Mouse (Mus musculus) limb, embryonic 14.5 days (tissue): ENCODE results near the gene Mrps27. TPM values are rescaled to one million over a fixed set of nuclear protein-coding genes. Genes with fewer than 3 reads are reported as not detected.

Source experiments
- ATAC-seq: fragments of 200-750 bp; cut with Nextera tagmentation; 2 replicates; pipeline ENCODE4 v1.8.0; 2017; ENCODE audit warnings: low read depth, moderate number of reproducible peaks, moderate TSS enrichment; ENCODE audit not compliant: low FRiP score
- DNase-seq: peaks from one replicate; pipeline ENCODE4 v3.0.0-alpha.2; 2015; ENCODE audit warnings: low spot score
- H3K27ac ChIP-seq: fragments of 300-500 bp; sonication (generic); replicated peaks from 2 replicates; pipeline ENCODE4 v1.5.1; 2014; ENCODE audit warnings: low read depth, mild to moderate bottlenecking, low read length, moderate library complexity, mixed read lengths
- H3K27me3 ChIP-seq: fragments of 300-500 bp; sonication (generic); 2 replicates; pipeline ENCODE4 v1.6.1; 2014; ENCODE audit warnings: low read length, mixed read lengths; ENCODE audit not compliant: control insufficient read depth, insufficient read depth
- H3K36me3 ChIP-seq: fragments of 300-500 bp; sonication (generic); 2 replicates; pipeline ENCODE4 v1.6.1; 2014; ENCODE audit warnings: mild to moderate bottlenecking, low read length, moderate library complexity, mixed read lengths; ENCODE audit not compliant: control insufficient read depth, insufficient read depth
- H3K4me1 ChIP-seq: fragments of 300-500 bp; sonication (generic); 2 replicates; pipeline ENCODE4 v1.6.1; 2014; ENCODE audit warnings: antibody characterized with exemption, low read length, mixed read lengths; ENCODE audit not compliant: control insufficient read depth, insufficient read depth
- H3K4me2 ChIP-seq: fragments of 300-500 bp; sonication (generic); replicated peaks from 2 replicates; pipeline ENCODE4 v1.6.1; 2014; ENCODE audit warnings: low read depth, mild to moderate bottlenecking, low read length, moderate library complexity; ENCODE audit not compliant: severe bottlenecking
- H3K4me3 ChIP-seq: fragments of 300-500 bp; sonication (generic); replicated peaks from 2 replicates; pipeline ENCODE4 v1.5.1; 2014; ENCODE audit warnings: low read length
- H3K9ac ChIP-seq: fragments of 300-500 bp; sonication (generic); 2 replicates; pipeline ENCODE4 v1.6.1; 2014; ENCODE audit warnings: mild to moderate bottlenecking, low read depth, low read length, moderate library complexity; ENCODE audit not compliant: severe bottlenecking
- H3K9me3 ChIP-seq: fragments of 300-500 bp; sonication (generic); 2 replicates; pipeline ENCODE4 v1.6.1; 2016; ENCODE audit warnings: low read length; ENCODE audit not compliant: control insufficient read depth
- POLR2A ChIP-seq: fragments of 200-500 bp; IDR thresholded peaks from 2 replicates; pipeline ENCODE4 v1.8.0; 2012; ENCODE audit warnings: inconsistent platforms, mild to moderate bottlenecking, moderate library complexity, borderline replicate concordance; ENCODE audit not compliant: insufficient read depth, insufficient read length; ENCODE audit errors: extremely low read depth
- WGBS: fragments of 180-500 bp; shearing (Covaris S2); extraction: QIAGEN DNeasy Blood & Tissue Kit; methylation state at CpG from one replicate; pipeline ENCODE4 v1.1.7; 2014; 5-methylcytosine and 5-hydroxymethylcytosine counted together
- polyA plus RNA-seq, 2 experiments: library from polyadenylated mRNA; depleted of rRNA in 1 of 2; stranded (reverse) in 1 of 2; unstranded in 1 of 2; fragments of >200 nt; fragmentation: Nextera tagmentation in 1 of 2; extraction: Ambion mirVana in 1 of 2; gene quantifications; 2 replicates each; pipeline versions ENCODE4 v1.2.1 to v1.2.3; 2012 to 2014

Gene Mrps27
- polyA plus RNA-seq, 2 experiments, result 36.6 to 54.1 TPM

DNA sequence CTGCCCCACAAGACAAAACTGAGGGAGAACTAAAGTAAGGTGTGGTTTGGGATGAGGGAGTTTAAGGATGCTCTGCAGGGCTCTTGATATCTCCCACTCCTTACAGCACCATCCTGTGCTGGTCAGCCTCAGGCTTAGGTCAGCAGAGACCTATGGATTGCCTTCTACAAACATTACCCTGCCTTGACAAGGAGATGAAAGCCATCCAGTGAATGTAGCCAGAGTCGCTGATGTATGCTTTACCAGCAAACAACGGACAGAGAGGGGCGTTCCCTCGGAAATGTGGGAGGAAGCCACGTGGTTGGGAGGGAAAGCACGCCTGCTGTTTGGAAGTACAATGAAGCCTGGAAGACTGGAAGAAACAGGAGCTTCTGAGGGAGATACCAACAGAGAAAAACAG is 100.3 kb downstream of the Mrps27 start:
- ATAC-seq, result no peak
- TF ChIP-seq POLR2A, result no peak
- no peak overlapping the region for H3K27ac ChIP-seq
- no peak overlapping the region; the same call in 1 of the 2 replicates for H3K4me2 ChIP-seq
- no peaks in the 10 kb centered on the region for H3K9me3 ChIP-seq
- H3K4me1 ChIP-seq, result peaks cover 48% of the 10 kb centered on the region
- no peaks in the 10 kb centered on the region for H3K27me3 ChIP-seq
- H3K4me3 ChIP-seq, result no peak overlapping the region
- H3K9ac ChIP-seq, result no peak overlapping the region
- DNase-seq, result no peak
- H3K36me3 ChIP-seq, result peaks cover 13% of the 10 kb centered on the region
- whole genome bisulfite sequencing, result 8% methylated on average over 6 of the region's 6 CpGs

DNA sequence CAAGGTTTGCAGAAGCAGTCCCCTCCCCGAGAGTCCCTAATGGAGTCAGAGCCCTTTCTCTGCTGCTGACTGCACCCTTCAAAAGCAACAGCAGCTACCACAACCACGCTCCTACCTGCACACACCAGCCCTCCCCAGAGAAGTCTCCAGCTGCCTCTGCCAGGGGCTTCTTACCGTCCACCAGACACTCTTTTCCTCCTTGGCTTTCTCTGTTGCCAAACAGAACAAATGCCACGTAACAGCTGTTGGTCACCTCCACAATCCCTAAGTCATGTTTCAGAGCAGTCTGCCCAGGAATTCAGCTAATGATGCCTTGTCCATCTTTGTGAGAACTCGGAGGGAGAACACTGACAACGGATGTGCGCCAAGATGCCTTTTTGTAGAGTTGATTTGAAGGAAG is 102.4 kb downstream of the Mrps27 start:
- ATAC-seq (no peak), DNase-seq (no peak)
- H3K27me3 ChIP-seq, result no peaks in the 10 kb centered on the region
- no peaks in the 10 kb centered on the region for H3K9me3 ChIP-seq
- no peak overlapping the region for H3K27ac ChIP-seq
- H3K4me1 ChIP-seq, result peaks cover 41% of the 10 kb centered on the region
- H3K9ac ChIP-seq, result no peak overlapping the region
- TF ChIP-seq POLR2A, result no peak
- H3K36me3 ChIP-seq, result no peaks in the 10 kb centered on the region
- H3K4me2 ChIP-seq, result no peak overlapping the region
- H3K4me3 ChIP-seq, result no peak overlapping the region
- 79% methylated on average over 7 of the region's 7 CpGs for WGBS

DNA sequence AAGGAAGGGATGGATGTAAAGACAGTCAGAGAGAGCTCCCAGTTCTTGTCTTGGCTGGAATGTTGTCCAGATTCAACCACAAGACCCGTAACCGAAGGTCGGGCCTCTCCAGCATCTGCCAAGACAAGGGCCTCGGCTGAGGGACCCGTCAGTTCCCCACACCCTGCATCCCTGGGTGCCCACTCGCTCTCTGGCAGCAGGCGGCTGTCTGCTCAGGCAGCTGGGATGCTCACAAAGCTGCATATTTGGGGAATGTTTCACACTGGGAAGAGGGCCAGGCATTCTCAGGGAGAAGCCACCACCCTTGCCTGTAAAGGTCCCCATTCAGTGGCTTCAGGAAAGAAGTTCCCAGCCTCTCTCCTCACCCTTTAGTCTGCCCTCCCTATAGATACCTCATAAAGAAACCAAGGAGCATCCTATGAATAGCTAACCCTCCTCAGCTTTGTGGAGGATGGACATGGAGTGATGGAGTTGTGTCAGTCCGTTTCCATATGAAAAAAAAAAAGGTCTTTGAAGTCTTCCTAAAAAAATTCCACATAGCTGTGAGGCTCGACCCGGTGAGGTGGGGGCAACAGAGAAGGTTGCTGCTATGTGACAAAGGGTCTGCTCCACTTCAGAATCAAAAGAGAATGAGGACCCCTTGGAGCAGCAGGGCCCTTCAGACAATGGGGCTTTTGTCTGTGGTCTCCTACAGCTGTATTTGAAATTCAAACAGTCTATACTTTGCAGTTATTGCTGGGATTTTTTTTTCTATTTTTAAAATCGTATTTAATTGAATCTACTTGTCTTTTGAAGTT is 103.0 kb downstream of the Mrps27 start:
- H3K36me3 ChIP-seq, result no peaks in the 10 kb centered on the region
- H3K4me3 ChIP-seq, result no peak overlapping the region
- no peak for TF ChIP-seq POLR2A
- no peaks in the 10 kb centered on the region for H3K9me3 ChIP-seq
- ATAC-seq, result peak; percentile 47; the same call in 1 of the 2 replicates
- H3K27me3 ChIP-seq, result no peaks in the 10 kb centered on the region
- DNase-seq, result no peak
- H3K4me1 ChIP-seq, result peaks cover 35% of the 10 kb centered on the region
- no peak overlapping the region for H3K27ac ChIP-seq
- H3K9ac ChIP-seq, result no peak overlapping the region
- no peak overlapping the region for H3K4me2 ChIP-seq
- WGBS, result 49% methylated on average over 11 of the region's 11 CpGs

DNA sequence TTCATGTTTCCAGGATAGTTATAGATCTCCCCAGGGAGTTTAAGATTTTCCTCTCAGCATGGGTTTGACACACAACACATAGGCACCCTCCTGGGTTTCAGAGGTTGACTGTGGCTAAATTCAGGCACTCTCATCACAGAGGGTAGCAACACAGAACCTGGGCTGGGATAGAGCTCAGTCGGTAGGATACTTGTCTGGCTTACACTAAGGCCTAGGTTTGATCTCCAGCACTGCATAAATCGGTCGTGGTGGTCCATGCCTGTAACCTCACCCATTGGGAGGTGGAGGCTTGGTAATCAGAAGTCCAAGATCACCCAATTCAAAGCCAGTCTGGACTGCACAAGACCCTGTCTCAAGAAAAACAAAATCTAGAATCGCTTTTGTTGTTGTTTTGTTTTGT is 103.7 kb downstream of the Mrps27 start:
- H3K9ac ChIP-seq, result no peak overlapping the region
- no peak for DNase-seq
- peaks cover 34% of the 10 kb centered on the region for H3K4me1 ChIP-seq
- no peaks in the 10 kb centered on the region for H3K36me3 ChIP-seq
- H3K27ac ChIP-seq, result no peak overlapping the region
- no peak overlapping the region for H3K4me3 ChIP-seq
- no peak for TF ChIP-seq POLR2A
- H3K27me3 ChIP-seq, result no peaks in the 10 kb centered on the region
- no peaks in the 10 kb centered on the region for H3K9me3 ChIP-seq
- WGBS, result 67% methylated on average over 4 of the region's 4 CpGs
- no peak for ATAC-seq
- H3K4me2 ChIP-seq, result no peak overlapping the region

DNA sequence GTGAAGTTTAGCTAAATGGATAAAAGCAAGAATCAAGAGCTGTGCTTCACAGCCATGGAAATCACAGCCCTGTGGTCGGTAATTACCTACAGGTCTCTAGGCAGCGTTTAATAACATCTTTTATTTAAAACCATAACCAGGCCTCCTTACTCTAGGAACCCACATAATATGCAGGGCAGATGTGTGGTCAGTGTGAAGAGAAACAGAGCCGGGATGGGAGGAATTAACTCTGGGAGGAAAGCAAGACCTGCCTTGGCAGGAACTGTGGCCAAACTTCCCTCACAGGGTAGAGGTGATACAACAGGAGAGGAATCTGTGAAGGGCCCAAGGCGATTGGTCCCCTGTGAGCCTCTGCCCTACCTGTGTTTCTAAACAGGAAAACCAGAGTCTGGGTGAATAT is 105.0 kb downstream of the Mrps27 start:
- Histone ChIP-seq H3K4me1 (peaks cover 29% of the 10 kb centered on the region), H3K9ac (no peak overlapping the region), H3K4me2 (no peak overlapping the region), H3K4me3 (no peak overlapping the region), H3K27me3 (no peaks in the 10 kb centered on the region), H3K36me3 (no peaks in the 10 kb centered on the region), H3K9me3 (no peaks in the 10 kb centered on the region), H3K27ac (no peak overlapping the region)
- no peak for ATAC-seq
- WGBS, result 37% methylated on average over 4 of the region's 4 CpGs
- peak; percentile 25 for DNase-seq
- no peak for TF ChIP-seq POLR2A
